Mouse (Mus musculus): Measurements from ENCODE around the gene Ngp. TPM values are rescaled to one million over a fixed set of nuclear protein-coding genes. Genes with fewer than 3 reads are reported as not detected.
"Not testable (repeated sequence)": the region's sequence is repeated elsewhere in the genome, so short reads cannot be mapped to it uniquely, and the experiment has no call there.

The Ngp gene
- 2.4 and 4.3 TPM in 2 replicates for polyA plus RNA-seq (2016; fragmentation: Nextera tagmentation; extraction: Ambion mirVana)

DNA sequence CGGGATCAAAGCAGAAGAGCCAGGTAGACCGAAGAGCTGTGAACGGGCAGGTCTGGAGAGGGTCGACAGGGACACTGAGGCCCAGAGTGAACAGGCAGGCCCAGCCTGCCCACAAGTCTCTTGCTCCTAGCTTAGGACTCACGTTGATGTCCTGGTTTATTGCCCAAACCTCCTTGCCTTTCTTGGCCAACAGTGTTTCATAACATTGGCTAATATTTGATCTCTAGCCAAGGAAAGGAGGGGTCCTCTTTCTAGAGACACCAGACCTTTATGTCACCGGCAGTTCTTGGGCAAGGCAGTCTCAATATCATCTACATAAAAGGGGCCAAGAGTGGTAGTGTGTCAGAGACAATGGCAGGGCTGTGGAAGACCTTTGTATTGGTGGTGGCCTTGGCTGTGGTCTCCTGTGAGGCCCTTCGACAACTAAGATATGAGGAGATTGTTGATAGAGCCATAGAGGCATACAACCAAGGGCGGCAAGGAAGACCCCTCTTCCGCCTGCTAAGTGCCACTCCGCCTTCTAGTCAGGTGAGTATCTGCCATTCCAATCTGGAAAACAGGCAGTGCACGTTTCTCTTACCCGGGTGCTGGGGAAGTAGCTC lies at the start of gene Ngp:
Gene Ngp, plus strand, starts transcription at position 237 of the 602 bp plus-strand sequence.
- no peak for ATAC-seq (ENCODE audit: low FRiP score, low read depth)
- H3K4me3 ChIP-seq: no peak within 1 kb of the TSS
- WGBS: 90% methylated on average over 12 of the region's 12 CpGs
- H3K4me2 ChIP-seq (replicated peaks): no peak within 1 kb of the TSS
- H3K9ac ChIP-seq: no peak within 1 kb of the TSS
- no peaks in the 10 kb centered on the region for H3K4me1 ChIP-seq
- no peaks in the 10 kb centered on the region for H3K9me3 ChIP-seq
- no peaks in the 10 kb centered on the region for H3K27me3 ChIP-seq (replicated peaks)
- no peaks in the 10 kb centered on the region for H3K36me3 ChIP-seq
- H3K27ac ChIP-seq: no peak within 1 kb of the TSS

DNA sequence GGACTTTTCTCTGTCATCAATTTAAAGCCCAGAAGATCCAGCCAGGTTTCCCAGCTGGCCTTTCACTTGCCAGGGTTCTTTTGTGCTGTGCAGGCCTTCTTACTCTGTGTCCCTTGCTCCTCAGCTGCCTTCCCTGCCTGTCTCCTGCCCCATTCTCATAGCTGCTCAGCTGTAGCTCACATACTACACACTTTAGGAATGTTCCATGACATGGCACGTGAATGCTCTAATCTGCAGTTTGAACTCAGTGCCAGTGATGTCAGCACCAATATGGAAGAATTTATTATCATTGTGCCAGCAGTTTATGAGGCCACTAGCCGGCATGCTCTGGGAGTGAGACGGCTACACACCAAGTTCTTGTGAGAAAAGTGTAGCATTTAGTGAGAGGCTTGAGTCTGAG lies 49.7 kb upstream of the Ngp start:
- Histone ChIP-seq H3K9me3 (no peaks in the 10 kb centered on the region), H3K27ac (no peak overlapping the region), H3K36me3 (peaks cover 25% of the 10 kb centered on the region), H3K4me3 (no peak overlapping the region), H3K4me1 (no peaks in the 10 kb centered on the region), H3K27me3 (replicated peaks) (no peaks in the 10 kb centered on the region), H3K9ac (no peak overlapping the region), H3K4me2 (replicated peaks) (no peak overlapping the region)
- WGBS: 93% methylated on average over 3 of the region's 3 CpGs
- ATAC-seq (ENCODE audit: low FRiP score, low read depth): no peak

DNA sequence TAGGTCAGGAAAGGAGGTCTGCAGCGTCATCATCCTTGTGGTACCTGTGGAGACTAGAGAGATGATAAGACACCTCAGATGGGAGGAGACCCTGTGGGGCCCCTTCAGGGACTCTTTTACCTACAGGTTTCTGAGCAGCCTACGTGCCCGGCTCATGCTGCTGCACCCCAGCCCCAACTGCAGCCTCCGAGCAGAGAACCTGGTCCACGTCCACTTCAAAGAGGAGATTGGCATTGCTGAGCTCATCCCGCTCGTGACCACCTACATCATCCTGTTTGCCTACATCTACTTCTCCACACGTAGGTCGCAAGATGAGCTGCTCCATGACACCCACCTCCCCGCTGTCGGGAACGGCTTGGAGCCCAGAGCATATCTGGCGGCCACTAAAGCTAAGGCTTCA lies 45.7 kb upstream of the Ngp start:
- Histone ChIP-seq H3K27me3 (replicated peaks) (no peaks in the 10 kb centered on the region), H3K4me2 (replicated peaks) (no peak overlapping the region), H3K4me1 (no peaks in the 10 kb centered on the region), H3K4me3 (no peak overlapping the region), H3K9me3 (no peaks in the 10 kb centered on the region), H3K36me3 (peaks cover 58% of the 10 kb centered on the region), H3K27ac (no peak overlapping the region), H3K9ac (no peak overlapping the region)
- WGBS: 95% methylated on average over 13 of the region's 13 CpGs
- ATAC-seq (ENCODE audit: low FRiP score, low read depth): no peak

DNA sequence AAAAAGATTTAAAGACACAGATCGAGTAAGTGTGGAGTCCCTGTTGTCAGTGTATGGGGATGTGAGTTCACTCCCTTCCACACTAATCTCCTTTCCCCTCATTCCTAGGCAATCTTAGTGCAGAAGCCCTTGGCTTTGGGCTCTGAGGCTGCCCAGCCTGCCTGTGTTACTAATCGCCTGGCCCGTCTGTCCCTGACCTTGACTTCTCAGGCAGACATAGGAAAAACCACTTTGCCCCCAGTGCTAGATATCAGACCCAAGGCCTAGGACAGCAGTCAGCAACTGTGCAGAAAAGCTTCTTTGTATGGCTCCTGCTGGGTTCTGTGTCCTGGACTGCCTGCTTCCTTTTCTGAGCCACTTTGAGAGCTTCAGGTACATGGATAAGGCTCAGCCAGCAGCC lies 43.9 kb upstream of the Ngp start:
- no peak for ATAC-seq (ENCODE audit: low FRiP score, low read depth)
- H3K4me3 ChIP-seq: no peak overlapping the region
- no peaks in the 10 kb centered on the region for H3K9me3 ChIP-seq
- H3K4me1 ChIP-seq: no peaks in the 10 kb centered on the region
- H3K9ac ChIP-seq: no peak overlapping the region
- no peak overlapping the region for H3K27ac ChIP-seq
- 95% methylated on average over 3 of the region's 3 CpGs for WGBS
- H3K36me3 ChIP-seq: peaks cover 74% of the 10 kb centered on the region
- no peak overlapping the region for H3K4me2 ChIP-seq (replicated peaks)
- H3K27me3 ChIP-seq (replicated peaks): no peaks in the 10 kb centered on the region

DNA sequence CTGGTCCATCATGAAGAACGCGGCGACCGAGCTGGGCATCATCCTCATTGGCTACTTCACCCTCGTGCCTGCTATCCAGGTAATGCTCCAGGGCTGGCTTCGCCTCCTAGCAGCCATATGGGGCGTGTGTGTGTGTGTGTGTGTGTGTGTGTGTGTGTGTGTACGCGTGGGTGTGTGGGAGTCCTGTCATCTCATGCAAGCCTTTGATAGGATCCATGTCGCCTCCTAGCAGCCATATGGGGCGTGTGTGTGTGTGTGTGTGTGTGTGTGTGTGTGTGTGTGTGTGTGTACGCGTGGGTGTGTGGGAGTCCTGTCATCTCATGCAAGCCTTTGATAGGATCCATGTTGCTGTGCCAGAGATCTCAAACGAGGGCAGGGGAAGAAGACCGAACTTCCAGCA lies 41.9 kb upstream of the Ngp start:
- 92% methylated on average over 15 of the region's 15 CpGs for WGBS
- not testable (repeated sequence) for H3K9me3 ChIP-seq; H3K27me3 ChIP-seq (replicated peaks); H3K4me1 ChIP-seq; H3K4me3 ChIP-seq; H3K9ac ChIP-seq; H3K4me2 ChIP-seq (replicated peaks); H3K27ac ChIP-seq; ATAC-seq (ENCODE audit: low FRiP score, low read depth)
- peaks cover 85% of the 10 kb centered on the region for H3K36me3 ChIP-seq

DNA sequence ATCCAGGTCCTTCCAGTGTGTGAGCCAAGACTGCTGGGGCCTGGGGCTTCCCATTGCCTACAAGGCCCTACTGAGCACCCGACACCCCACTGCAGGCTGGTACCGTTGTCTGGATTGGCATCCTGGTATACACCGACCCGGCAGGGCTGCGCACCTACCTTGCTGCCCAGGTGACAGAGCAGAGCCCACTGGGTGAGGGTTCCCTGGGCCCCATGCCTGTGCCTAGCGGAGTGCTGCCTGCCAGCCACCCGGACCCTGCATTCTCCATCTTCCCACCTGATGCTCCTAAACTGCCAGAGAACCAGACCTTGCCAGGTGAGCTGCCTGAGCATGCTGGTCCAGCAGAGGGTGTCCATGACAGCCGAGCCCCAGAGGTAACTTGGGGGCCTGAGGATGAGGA lies 40.2 kb upstream of the Ngp start:
- WGBS: 92% methylated on average over 8 of the region's 8 CpGs
- Histone ChIP-seq H3K9ac (no peak overlapping the region), H3K36me3 (peaks cover 85% of the 10 kb centered on the region), H3K9me3 (no peaks in the 10 kb centered on the region), H3K4me1 (no peaks in the 10 kb centered on the region), H3K4me3 (no peak overlapping the region), H3K27me3 (replicated peaks) (no peaks in the 10 kb centered on the region), H3K27ac (no peak overlapping the region), H3K4me2 (replicated peaks) (no peak overlapping the region)
- ATAC-seq (ENCODE audit: low FRiP score, low read depth): no peak

DNA sequence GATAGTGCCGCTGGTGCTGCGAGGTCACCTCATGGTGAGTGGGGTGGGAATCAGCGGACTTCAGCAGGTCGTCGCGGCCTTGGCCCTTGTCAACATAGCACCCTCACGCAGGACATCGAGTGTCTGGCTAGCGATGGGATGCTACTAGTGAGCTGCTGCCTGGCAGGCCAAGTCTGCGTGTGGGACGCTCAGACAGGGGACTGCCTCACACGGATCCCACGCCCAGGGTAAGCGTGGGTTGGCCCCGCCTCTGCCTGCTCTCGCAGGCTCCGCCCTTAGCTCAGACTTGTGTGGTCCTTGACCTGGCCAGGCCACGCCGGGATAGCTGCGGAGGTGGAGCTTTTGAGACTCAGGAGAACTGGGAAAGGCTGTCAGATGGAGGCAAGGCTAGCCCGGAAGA lies 38.9 kb upstream of the Ngp start:
- Histone ChIP-seq H3K9ac (no peak overlapping the region), H3K27me3 (replicated peaks) (no peaks in the 10 kb centered on the region), H3K4me2 (replicated peaks) (no peak overlapping the region), H3K4me1 (no peaks in the 10 kb centered on the region), H3K27ac (no peak overlapping the region), H3K36me3 (peaks cover 94% of the 10 kb centered on the region), H3K4me3 (no peak overlapping the region), H3K9me3 (no peaks in the 10 kb centered on the region)
- ATAC-seq (ENCODE audit: low FRiP score, low read depth): 0 out of 2 replicates have a peak, but pooled peaks have one; percentile 44
- WGBS: 51% methylated on average over 21 of the region's 21 CpGs

DNA sequence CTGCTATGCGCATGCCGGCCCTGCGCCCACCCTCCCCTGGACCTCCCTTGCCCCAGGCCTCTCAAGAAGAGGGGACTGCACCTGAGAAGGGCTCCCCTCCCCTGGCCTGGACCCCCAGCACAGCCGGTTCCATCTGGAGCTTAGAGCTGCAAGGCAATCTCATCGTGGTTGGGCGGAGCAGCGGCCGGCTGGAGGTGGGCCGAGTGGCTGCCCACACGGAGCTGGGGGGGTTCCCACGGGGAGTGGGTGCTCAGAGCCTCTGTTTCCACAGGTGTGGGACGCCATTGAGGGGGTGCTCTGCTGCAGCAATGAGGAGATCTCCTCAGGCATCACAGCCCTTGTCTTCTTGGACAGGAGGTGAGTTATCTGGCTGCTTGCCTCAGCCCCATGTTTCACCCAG lies 38.3 kb upstream of the Ngp start:
- ATAC-seq (ENCODE audit: low FRiP score, low read depth): no peak
- Histone ChIP-seq H3K4me3 (no peak overlapping the region), H3K4me1 (no peaks in the 10 kb centered on the region), H3K27ac (no peak overlapping the region), H3K9me3 (no peaks in the 10 kb centered on the region), H3K36me3 (peaks cover 94% of the 10 kb centered on the region), H3K9ac (no peak overlapping the region), H3K27me3 (replicated peaks) (no peaks in the 10 kb centered on the region), H3K4me2 (replicated peaks) (no peak overlapping the region)
- 84% methylated on average over 12 of the region's 12 CpGs for WGBS

DNA sequence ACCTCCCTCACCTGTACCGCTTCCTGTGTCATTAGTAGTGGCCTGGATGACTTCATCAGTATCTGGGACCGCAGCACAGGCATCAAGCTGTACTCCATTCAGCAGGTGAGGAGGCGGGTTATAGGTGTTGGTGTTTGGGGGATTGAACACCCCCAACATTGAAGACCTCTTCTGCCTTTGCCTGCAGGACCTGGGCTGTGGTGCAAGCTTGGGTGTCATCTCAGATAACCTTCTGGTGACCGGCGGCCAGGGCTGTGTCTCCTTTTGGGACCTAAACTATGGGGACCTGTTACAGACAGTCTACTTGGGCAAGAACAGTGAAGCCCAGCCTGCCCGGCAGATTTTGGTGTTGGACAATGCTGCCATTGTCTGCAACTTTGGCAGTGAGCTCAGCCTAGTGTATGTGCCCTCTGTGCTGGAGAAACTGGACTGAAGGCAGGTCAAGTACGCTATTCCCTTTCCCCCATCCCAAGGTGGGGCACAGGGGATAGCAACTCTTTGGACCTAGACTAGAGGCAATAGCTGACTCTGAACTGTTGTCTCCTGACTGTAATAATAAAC lies 35.1 kb upstream of the Ngp start:
- Histone ChIP-seq H3K27me3 (replicated peaks) (no peaks in the 10 kb centered on the region), H3K9ac (no peak overlapping the region), H3K27ac (no peak overlapping the region), H3K4me1 (no peaks in the 10 kb centered on the region), H3K36me3 (peaks cover 94% of the 10 kb centered on the region), H3K4me2 (replicated peaks) (no peak overlapping the region), H3K4me3 (no peak overlapping the region), H3K9me3 (no peaks in the 10 kb centered on the region)
- WGBS: 87% methylated on average over 7 of the region's 7 CpGs
- ATAC-seq (ENCODE audit: low FRiP score, low read depth): no peak

DNA sequence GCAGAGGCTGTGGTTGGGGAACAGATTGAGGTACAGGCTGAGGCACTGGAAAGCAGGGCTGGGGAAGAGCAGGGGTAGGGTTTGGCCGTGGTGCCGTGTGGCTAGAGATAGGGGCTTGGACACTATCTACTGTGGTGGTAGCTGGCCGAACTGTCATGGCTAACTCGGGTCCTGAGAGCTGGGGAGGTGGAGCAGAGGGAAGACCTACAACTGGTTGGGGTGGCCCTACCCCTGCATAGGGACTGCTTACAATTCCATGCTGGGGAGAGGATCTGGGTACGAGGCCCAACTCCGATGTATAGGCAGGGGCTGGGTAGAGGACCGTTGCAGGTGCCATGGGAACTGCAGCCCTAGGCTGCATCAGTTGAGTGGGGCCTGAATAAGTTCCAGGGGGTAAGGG lies 31.5 kb upstream of the Ngp start:
- Histone ChIP-seq H3K4me3 (no peak overlapping the region), H3K4me2 (replicated peaks) (no peak overlapping the region), H3K36me3 (peaks cover 98% of the 10 kb centered on the region), H3K27ac (no peak overlapping the region), H3K9me3 (no peaks in the 10 kb centered on the region), H3K9ac (no peak overlapping the region), H3K27me3 (replicated peaks) (no peaks in the 10 kb centered on the region), H3K4me1 (no peaks in the 10 kb centered on the region)
- no peak for ATAC-seq (ENCODE audit: low FRiP score, low read depth)
- WGBS: 97% methylated on average over 7 of the region's 7 CpGs

DNA sequence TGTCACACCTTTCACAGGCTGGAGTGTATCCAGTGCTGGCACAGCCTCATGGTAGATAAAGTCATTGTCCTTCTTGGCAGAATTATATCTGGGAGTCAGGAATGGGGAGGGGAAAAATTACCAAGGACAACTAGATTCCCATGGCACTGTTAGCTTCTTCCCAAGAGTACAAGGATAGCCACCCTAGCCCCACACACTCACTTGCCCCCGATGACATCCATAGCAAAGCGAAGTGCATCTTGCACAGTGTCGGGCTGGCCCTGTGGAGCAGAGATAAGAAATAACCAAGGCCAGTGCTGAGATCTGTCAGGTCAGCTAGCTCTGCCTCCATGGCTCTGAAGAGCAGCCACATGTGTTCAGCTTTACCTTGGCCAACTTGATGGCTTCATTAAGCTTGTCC lies 28.7 kb upstream of the Ngp start:
- Histone ChIP-seq H3K4me2 (replicated peaks) (no peak overlapping the region), H3K27me3 (replicated peaks) (no peaks in the 10 kb centered on the region), H3K36me3 (peaks cover 90% of the 10 kb centered on the region), H3K4me3 (no peak overlapping the region), H3K9me3 (no peaks in the 10 kb centered on the region), H3K9ac (no peak overlapping the region), H3K27ac (no peak overlapping the region), H3K4me1 (no peaks in the 10 kb centered on the region)
- WGBS: 99% methylated on average over 3 of the region's 3 CpGs
- no peak for ATAC-seq (ENCODE audit: low FRiP score, low read depth)

DNA sequence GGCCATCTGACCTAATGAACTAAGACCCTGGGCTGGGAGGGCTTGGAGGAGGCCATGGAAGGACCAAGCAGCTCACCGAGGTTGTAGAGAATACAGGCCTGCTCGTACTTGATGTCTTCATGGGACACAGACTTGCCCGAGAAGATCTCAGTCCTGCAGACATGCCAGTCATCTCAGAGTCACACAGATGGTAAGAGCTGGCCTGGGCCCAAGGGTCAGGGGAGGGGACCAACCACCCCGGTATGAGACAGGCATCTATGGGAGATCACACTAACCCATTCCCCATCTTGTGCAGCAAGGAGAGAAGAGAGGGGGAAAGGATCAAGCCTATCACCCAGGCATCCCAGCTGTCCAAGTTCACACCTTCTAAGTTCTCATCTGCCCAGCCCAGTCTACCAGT lies 26.3 kb upstream of the Ngp start:
- ATAC-seq (ENCODE audit: low FRiP score, low read depth): no peak
- no peaks in the 10 kb centered on the region for H3K27me3 ChIP-seq (replicated peaks)
- no peak overlapping the region for H3K4me3 ChIP-seq
- no peaks in the 10 kb centered on the region for H3K4me1 ChIP-seq
- H3K9me3 ChIP-seq: no peaks in the 10 kb centered on the region
- H3K4me2 ChIP-seq (replicated peaks): no peak overlapping the region
- no peak overlapping the region for H3K27ac ChIP-seq
- no peak overlapping the region for H3K9ac ChIP-seq
- H3K36me3 ChIP-seq: peaks cover 75% of the 10 kb centered on the region
- 90% methylated on average over 4 of the region's 4 CpGs for WGBS

DNA sequence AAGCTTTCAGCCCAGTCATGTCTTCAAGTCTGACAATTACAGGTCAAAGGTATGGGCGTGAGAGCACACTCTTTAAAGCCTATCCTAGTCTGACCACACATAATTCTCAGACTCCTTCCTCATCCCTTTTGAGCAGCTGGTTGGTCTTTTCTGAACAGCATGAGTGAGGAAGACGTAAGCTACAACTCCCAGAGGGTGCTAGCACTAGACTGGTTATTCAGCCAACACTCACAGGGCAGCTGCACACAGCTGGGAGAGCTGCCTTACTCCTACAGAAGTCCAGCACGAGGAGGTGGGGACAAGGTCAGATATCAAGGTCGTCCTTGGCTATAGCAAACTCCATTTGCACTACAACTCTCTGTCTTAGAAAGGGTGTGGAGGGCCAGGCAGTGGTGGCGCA lies 18.9 kb upstream of the Ngp start:
- no peak for ATAC-seq (ENCODE audit: low FRiP score, low read depth)
- Histone ChIP-seq H3K4me1 (no peaks in the 10 kb centered on the region), H3K4me3 (no peak overlapping the region), H3K27ac (no peak overlapping the region), H3K9ac (no peak overlapping the region), H3K4me2 (replicated peaks) (no peak overlapping the region), H3K27me3 (replicated peaks) (no peaks in the 10 kb centered on the region), H3K9me3 (no peaks in the 10 kb centered on the region), H3K36me3 (peaks cover 22% of the 10 kb centered on the region)
- 90% methylated on average over 5 of the region's 5 CpGs for WGBS
